Mouse (Mus musculus) small intestine, adult 2 months (tissue): ENCODE data around the gene Psen1.

Experiments used
- CTCF ChIP-seq: fragments of 200-500 bp; IDR thresholded peaks from 2 replicates; pipeline ENCODE4 v1.5.1; 2012; ENCODE audit warnings: low read depth, mild to moderate bottlenecking, control low read depth, inconsistent platforms, low read length, moderate library complexity, mixed read lengths; ENCODE audit not compliant: insufficient replicate concordance, insufficient read length; ENCODE audit errors: extremely low read depth
- POLR2A ChIP-seq: fragments of 200-500 bp; IDR thresholded peaks from 2 replicates; pipeline ENCODE4 v1.6.1; 2012; ENCODE audit warnings: low read depth, mild to moderate bottlenecking, control low read depth, inconsistent platforms, low read length, moderate library complexity

- TF ChIP-seq POLR2A (no peak), CTCF (no peak)
Observed at GRCm38 (mm10) chr12:83641233-83641632, 46.7 kb upstream of the Psen1 start.
